Mouse (Mus musculus) CH12.LX (cell line): ENCODE measurements around the gene Entpd7. TPM values are rescaled to one million over a fixed set of nuclear protein-coding genes. Genes with fewer than 3 reads are reported as not detected.

Experiments
- DNase-seq: peaks from one replicate; pipeline ENCODE4 v3.0.0-alpha.2; 2013; ENCODE audit errors: extremely low read depth
- H3K27ac ChIP-seq: 2 replicates; pipeline ENCODE4 v1.5.1; 2012; ENCODE audit warnings: low read depth, mild to moderate bottlenecking, control low read depth, moderate library complexity; ENCODE audit not compliant: insufficient read depth
- H3K27me3 ChIP-seq: replicated peaks from 2 replicates; pipeline ENCODE3; 2012; ENCODE audit warnings: inconsistent platforms
- H3K36me3 ChIP-seq, 2 experiments: replicated peaks in 1 of 2; 2 replicates each; pipeline versions ENCODE3 to v1.6.1; 2012; ENCODE audit warnings: inconsistent platforms in 1 of 2, low read length in 1 of 2, mild to moderate bottlenecking in 1 of 2, mixed read lengths in 1 of 2, moderate library complexity in 1 of 2; ENCODE audit not compliant: control insufficient read depth in 1 of 2, insufficient read depth in 1 of 2
- H3K4me1 ChIP-seq, 2 experiments: 2 replicates each; pipeline ENCODE4 v1.6.1; 2012; ENCODE audit warnings: inconsistent platforms in 1 of 2, moderate library complexity in 1 of 2; ENCODE audit not compliant: insufficient read depth in 2 of 2, control insufficient read depth in 1 of 2
- H3K4me2 ChIP-seq: 2 replicates; pipeline ENCODE4 v1.6.1; 2012; ENCODE audit warnings: low read depth, mild to moderate bottlenecking, control low read depth; ENCODE audit not compliant: poor library complexity, insufficient read depth, severe bottlenecking
- H3K4me3 ChIP-seq, 3 experiments: fragments of 150-350 bp in 1 of 3; sonication (generic) in 1 of 3; replicated peaks in 1 of 3; 2 replicates each; pipeline versions ENCODE3 to v1.5.1; 2011 to 2012; ENCODE audit warnings: low read depth in 2 of 3, low read length in 2 of 3, mild to moderate bottlenecking in 2 of 3, moderate library complexity in 2 of 3, control low read depth in 1 of 3, improper control_type of control experiment in 1 of 3, inconsistent platforms in 1 of 3, mixed read lengths in 1 of 3; ENCODE audit not compliant: poor library complexity in 1 of 3
- H3K79me2 ChIP-seq: replicated peaks from 2 replicates; pipeline ENCODE4 v1.6.1; 2012; ENCODE audit warnings: mild to moderate bottlenecking, moderate library complexity; ENCODE audit not compliant: control insufficient read depth, poor library complexity, insufficient read depth, severe bottlenecking; ENCODE audit errors: extremely low read depth
- H3K9ac ChIP-seq: 2 replicates; pipeline ENCODE4 v1.6.1; 2012; ENCODE audit warnings: low read depth, mild to moderate bottlenecking, control low read depth, moderate library complexity; ENCODE audit not compliant: insufficient read depth
- H3K9me3 ChIP-seq: replicated peaks from 2 replicates; pipeline ENCODE3; 2012; ENCODE audit warnings: low read length, inconsistent platforms, mixed read lengths
- CHD1 ChIP-seq: IDR thresholded peaks from 2 replicates; pipeline ENCODE4 v1.6.1; 2012; ENCODE audit warnings: low read depth, low read length, improper control_type of control experiment, inconsistent platforms
- CTCF ChIP-seq, 2 experiments: IDR thresholded peaks in 1 of 2; conservative IDR thresholded peaks in 1 of 2; 2 replicates each; pipeline ENCODE4 v1.5.1; 2011 to 2012; ENCODE audit warnings: low read depth in 2 of 2, low read length in 2 of 2, improper control_type of control experiment in 1 of 2, inconsistent platforms in 1 of 2, mild to moderate bottlenecking in 1 of 2, moderate library complexity in 1 of 2
- ELF1 ChIP-seq: IDR thresholded peaks from 2 replicates; pipeline ENCODE4 v1.6.1; 2014; ENCODE audit warnings: low read depth, mild to moderate bottlenecking, inconsistent platforms, low read length, improper control_type of control experiment
- EP300 ChIP-seq: IDR thresholded peaks from 2 replicates; pipeline ENCODE4 v1.6.1; 2011; ENCODE audit warnings: low read length, improper control_type of control experiment
- ETS1 ChIP-seq: conservative IDR thresholded peaks from 2 replicates; pipeline ENCODE4 v1.6.1; 2012; ENCODE audit warnings: low read depth, mild to moderate bottlenecking, inconsistent platforms, low read length, improper control_type of control experiment, moderate library complexity
- JUN ChIP-seq: IDR thresholded peaks from 2 replicates; pipeline ENCODE4 v1.6.1; 2011; ENCODE audit warnings: low read depth, mild to moderate bottlenecking, low read length, improper control_type of control experiment, moderate library complexity; ENCODE audit not compliant: insufficient read depth
- MAFK ChIP-seq: IDR thresholded peaks from 2 replicates; pipeline ENCODE4 v1.6.1; 2011; ENCODE audit warnings: low read length, improper control_type of control experiment; ENCODE audit not compliant: insufficient replicate concordance
- MAZ ChIP-seq: IDR thresholded peaks from 2 replicates; pipeline ENCODE4 v1.6.1; 2012; ENCODE audit warnings: low read depth, mild to moderate bottlenecking, inconsistent platforms, low read length, improper control_type of control experiment, moderate library complexity
- MEF2A ChIP-seq: IDR thresholded peaks from 2 replicates; pipeline ENCODE4 v1.6.1; 2014; ENCODE audit warnings: low read depth, mild to moderate bottlenecking, inconsistent platforms, low read length, improper control_type of control experiment, borderline replicate concordance
- MXI1 ChIP-seq: IDR thresholded peaks from 2 replicates; pipeline ENCODE4 v1.6.1; 2011; ENCODE audit warnings: mild to moderate bottlenecking, low read depth, low read length, improper control_type of control experiment
- MYC ChIP-seq: IDR thresholded peaks from 2 replicates; pipeline ENCODE4 v1.6.1; 2011; ENCODE audit warnings: low read depth, mild to moderate bottlenecking, improper control_type of control experiment, low read length
- NRF1 ChIP-seq: IDR thresholded peaks from 2 replicates; pipeline ENCODE4 v1.6.1; 2014; ENCODE audit warnings: low read depth, mild to moderate bottlenecking, inconsistent platforms, low read length, improper control_type of control experiment, moderate library complexity
- PAX5 ChIP-seq: IDR thresholded peaks from 2 replicates; pipeline ENCODE4 v1.6.1; 2012; ENCODE audit warnings: low read length, inconsistent platforms, mixed read lengths
- POLR2AphosphoS2 ChIP-seq: IDR thresholded peaks from 2 replicates; pipeline ENCODE4 v1.6.1; 2011; ENCODE audit warnings: low read depth, low read length, improper control_type of control experiment
- RAD21 ChIP-seq: IDR thresholded peaks from 2 replicates; pipeline ENCODE4 v1.6.1; 2011; ENCODE audit warnings: low read depth, mild to moderate bottlenecking, low read length, improper control_type of control experiment, moderate library complexity
- SMC3 ChIP-seq: IDR thresholded peaks from 2 replicates; pipeline ENCODE4 v1.6.1; 2011; ENCODE audit warnings: low read depth, low read length, improper control_type of control experiment
- TCF12 ChIP-seq: IDR thresholded peaks from 2 replicates; pipeline ENCODE4 v1.6.1; 2014; ENCODE audit warnings: low read depth, mild to moderate bottlenecking, inconsistent platforms, low read length, improper control_type of control experiment
- UBTF ChIP-seq: IDR thresholded peaks from 2 replicates; pipeline ENCODE4 v1.6.1; 2012; ENCODE audit warnings: low read depth, mild to moderate bottlenecking, inconsistent platforms, low read length, improper control_type of control experiment, moderate library complexity
- USF1 ChIP-seq: IDR thresholded peaks from 2 replicates; pipeline ENCODE4 v1.6.1; 2014; ENCODE audit warnings: low read depth, mild to moderate bottlenecking, inconsistent platforms, low read length, improper control_type of control experiment
- ZNF384 ChIP-seq: IDR thresholded peaks from 2 replicates; pipeline ENCODE4 v1.6.1; 2012; ENCODE audit warnings: low read depth, low read length, improper control_type of control experiment, inconsistent platforms
- dilution Hi-C: fragments of 300-500 bp; cut with MboI; formaldehyde crosslinking; loops from 2 replicates; pipeline ENCODE4 v1.14.3; 2020; ENCODE audit warnings: low sequenced_read_pairs; ENCODE audit not compliant: extremely low pct_unique_long_range_greater_than_20kb, extremely low pct_ligation_motif_present
- in situ Hi-C: fragments of 300-500 bp; cut with MboI; formaldehyde crosslinking; loops from 3 replicates; pipeline ENCODE4 v1.14.3; 2019; ENCODE audit warnings: low sequenced_read_pairs, low pct_ligation_motif_present, low pct_unique_long_range_greater_than_20kb, mixed read lengths
- polyA plus RNA-seq: library from polyadenylated mRNA; unstranded; fragments of >175 nt; gene quantifications from 2 replicates; pipeline ENCODE4 v1.2.1, GENCODE M21; 2012; ENCODE audit warnings: low read depth; ENCODE audit not compliant: insufficient read length
- total RNA-seq, 2 experiments: library from RNA; depleted of rRNA; stranded (reverse); fragments of 300-350 nt in 1 of 2; fragments of >200 nt in 1 of 2; gene quantifications; 2 replicates each; pipeline ENCODE4 v1.2.3; 2012 to 2014

Gene Entpd7
- total and polyA plus RNA-seq, 3 experiments, result 2.7 to 6.0 (median 4.0) TPM

DNA sequence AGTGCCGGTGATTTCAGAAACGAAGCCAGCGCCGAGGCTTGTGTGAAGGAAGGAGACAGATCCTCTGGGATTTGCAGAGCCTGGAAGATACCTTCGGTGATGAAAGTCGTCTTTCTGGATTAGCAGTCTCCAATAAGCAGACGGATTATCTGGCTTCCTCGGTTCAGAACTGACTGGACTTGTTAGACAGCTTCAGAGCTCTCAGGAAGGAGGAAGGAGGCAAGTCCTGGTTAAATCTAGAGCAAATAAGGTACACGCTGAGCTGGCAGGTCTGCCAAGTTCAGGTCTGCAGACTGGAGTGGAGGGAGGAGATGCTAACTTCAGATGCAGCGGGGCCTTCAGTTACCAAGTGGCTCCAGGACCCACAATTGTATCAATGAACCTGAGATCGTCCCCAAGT, 47.6 kb upstream of the Entpd7 start:
- DNase-seq, result no peak
- Histone ChIP-seq H3K9me3 (no peaks in the 10 kb centered on the region), H3K36me3 (no peaks in the 10 kb centered on the region)
- in situ Hi-C loops, result no loop called here
- no peak for TF ChIP-seq EP300
- TF ChIP-seq NRF1, result no peak
- no peak for TF ChIP-seq MAZ
- TF ChIP-seq POLR2AphosphoS2, result no peak
- no peak for TF ChIP-seq MYC
- TF ChIP-seq ZNF384, result no peak
- TF ChIP-seq RAD21, result no peak
- TF ChIP-seq ELF1, result no peak
- TF ChIP-seq UBTF, result no peak
- no peak for TF ChIP-seq MEF2A
- no peak for TF ChIP-seq USF1
- TF ChIP-seq MXI1, result no peak
- TF ChIP-seq CTCF (conservative IDR thresholded peaks at IDR 0.05 in 1 of 2, IDR thresholded peaks at IDR 0.05 in 1 of 2; ENCODE audit: low read depth in 2 of 2, low read length in 2 of 2), result no peak
- TF ChIP-seq, all 38 proteins: peak for 0
- H3K27ac ChIP-seq, result no peak overlapping the region
- peaks cover 3 to 6% of the 10 kb centered on the region in 2 experiments; a peak in 3 of 4 replicates for H3K4me1 ChIP-seq
- H3K27me3 ChIP-seq, result no peaks in the 10 kb centered on the region
- H3K4me2 ChIP-seq, result no peak overlapping the region
- H3K4me3 ChIP-seq, result no peak overlapping the region
- dilution Hi-C loops, result no loop called here
- no peaks in the 10 kb centered on the region for H3K79me2 ChIP-seq
- no peak overlapping the region for H3K9ac ChIP-seq

DNA sequence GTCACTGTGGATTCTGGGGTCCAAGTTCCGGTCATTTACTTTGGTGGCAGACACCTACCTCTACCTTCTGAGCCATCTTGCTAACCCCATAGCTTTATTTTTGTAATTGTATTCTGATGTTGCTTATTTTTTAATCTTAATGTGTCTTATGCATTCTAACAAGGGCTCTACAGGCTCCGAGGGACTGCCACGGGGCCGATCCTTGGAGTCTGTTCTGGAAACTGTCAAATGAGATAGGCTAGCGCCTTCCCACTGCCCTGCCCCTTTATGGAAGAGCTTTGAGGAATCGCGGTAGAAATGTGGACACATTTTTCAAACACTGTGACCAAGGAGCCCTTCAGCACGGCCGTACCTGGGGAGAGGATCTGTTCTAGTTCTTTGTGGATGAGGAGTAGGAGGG, 46.6 kb upstream of the Entpd7 start:
- TF ChIP-seq MAFK (no peak), EP300 (no peak), ETS1 (no peak), UBTF (no peak), ZNF384 (no peak), POLR2AphosphoS2 (no peak), TCF12 (no peak), CHD1 (no peak), SMC3 (no peak), JUN (no peak), PAX5 (no peak), RAD21 (no peak)
- TF ChIP-seq, all 38 proteins: peak for 0
- in situ Hi-C loops (no loop called here), dilution Hi-C loops (no loop called here)
- no peak overlapping the region for H3K9ac ChIP-seq
- H3K36me3 ChIP-seq, result no peaks in the 10 kb centered on the region
- H3K4me2 ChIP-seq, result no peak overlapping the region
- no peak for DNase-seq
- H3K27me3 ChIP-seq, result no peaks in the 10 kb centered on the region
- H3K27ac ChIP-seq, result no peak overlapping the region
- H3K9me3 ChIP-seq, result no peaks in the 10 kb centered on the region
- no peak overlapping the region for H3K4me3 ChIP-seq
- no peaks in the 10 kb centered on the region for H3K79me2 ChIP-seq
- H3K4me1 ChIP-seq, result peaks cover 3 to 12% of the 10 kb centered on the region in 2 experiments; a peak in 3 of 4 replicates
